Mouse (Mus musculus): ENCODE results near the gene Stab2. TPM values are rescaled to one million over a fixed set of nuclear protein-coding genes. Genes with fewer than 3 reads are reported as not detected.

Gene Stab2
- total and polyA plus RNA-seq, 3 experiments = 0.09 TPM; not detected in 2

GRCm38 (mm10) chr10:87015403-87015802 lies 7.6 kb upstream of the Stab2 start:
- H3K4me3 ChIP-seq (replicated peaks in 1 of 3; ENCODE audit: low read depth in 2 of 3, low read length in 2 of 3, poor library complexity in 1 of 3) = no peak overlapping the region

GRCm38 (mm10) chr10:87014391-87014965 lies 6.7 kb upstream of the Stab2 start:
- Histone ChIP-seq H3K36me3 (replicated peaks in 1 of 2; ENCODE audit: control insufficient read depth in 1 of 2, insufficient read depth in 1 of 2, low read length in 1 of 2) (no peaks in the 10 kb centered on the region), H3K4me2 (ENCODE audit: insufficient read depth, low read depth, poor library complexity, severe bottlenecking) (no peak overlapping the region), H3K4me3 (replicated peaks in 1 of 3; ENCODE audit: low read depth in 2 of 3, low read length in 2 of 3, poor library complexity in 1 of 3) (no peak overlapping the region), H3K9ac (ENCODE audit: insufficient read depth, low read depth) (no peak overlapping the region), H3K27me3 (replicated peaks) (no peaks in the 10 kb centered on the region), H3K27ac (ENCODE audit: insufficient read depth, low read depth) (no peak overlapping the region), H3K9me3 (replicated peaks; ENCODE audit: low read length) (no peaks in the 10 kb centered on the region), H3K4me1 (ENCODE audit: control insufficient read depth in 1 of 2, insufficient read depth in 2 of 2) (peaks cover 3 to 5% of the 10 kb centered on the region in 2 experiments; a peak in 1 of 4 replicates), H3K79me2 (replicated peaks; ENCODE audit: control insufficient read depth, extremely low read depth, insufficient read depth, poor library complexity, severe bottlenecking) (no peaks in the 10 kb centered on the region)
- dilution Hi-C loops (cut with MboI; ENCODE audit: extremely low pct_ligation_motif_present, extremely low pct_unique_long_range_greater_than_20kb, low sequenced_read_pairs) (no loop called here), in situ Hi-C loops (cut with MboI; ENCODE audit: low pct_ligation_motif_present, low pct_unique_long_range_greater_than_20kb, low sequenced_read_pairs) (no loop called here)
- TF ChIP-seq MAZ (IDR thresholded peaks at IDR 0.05; ENCODE audit: low read depth, low read length) = no peak
- TF ChIP-seq POLR2AphosphoS2 (IDR thresholded peaks at IDR 0.05; ENCODE audit: low read depth, low read length) = no peak
- no peak for TF ChIP-seq MYC (IDR thresholded peaks at IDR 0.05; ENCODE audit: low read depth, low read length)
- TF ChIP-seq HCFC1 (IDR thresholded peaks at IDR 0.05; ENCODE audit: low read depth, low read length) = no peak
- no peak for TF ChIP-seq TBP (conservative IDR thresholded peaks at IDR 0.05; ENCODE audit: low read depth, low read length)
- no peak for DNase-seq (ENCODE audit: extremely low read depth)

More at GRCm38 (mm10) chr10:87015403-87015802, 7.6 kb upstream of the Stab2 start:
- Histone ChIP-seq H3K4me1 (ENCODE audit: control insufficient read depth in 1 of 2, insufficient read depth in 2 of 2) (peaks cover 3 to 5% of the 10 kb centered on the region in 2 experiments; a peak in 1 of 4 replicates), H3K36me3 (replicated peaks in 1 of 2; ENCODE audit: control insufficient read depth in 1 of 2, insufficient read depth in 1 of 2, low read length in 1 of 2) (no peaks in the 10 kb centered on the region), H3K79me2 (replicated peaks; ENCODE audit: control insufficient read depth, extremely low read depth, insufficient read depth, poor library complexity, severe bottlenecking) (no peaks in the 10 kb centered on the region), H3K9me3 (replicated peaks; ENCODE audit: low read length) (no peaks in the 10 kb centered on the region), H3K27ac (ENCODE audit: insufficient read depth, low read depth) (no peak overlapping the region), H3K4me2 (ENCODE audit: insufficient read depth, low read depth, poor library complexity, severe bottlenecking) (no peak overlapping the region), H3K9ac (ENCODE audit: insufficient read depth, low read depth) (no peak overlapping the region), H3K27me3 (replicated peaks) (no peaks in the 10 kb centered on the region)
- TF ChIP-seq BHLHE40 (IDR thresholded peaks at IDR 0.05; ENCODE audit: low read depth, low read length) (no peak), HCFC1 (IDR thresholded peaks at IDR 0.05; ENCODE audit: low read depth, low read length) (no peak), CHD2 (IDR thresholded peaks at IDR 0.05; ENCODE audit: low read length) (no peak), UBTF (IDR thresholded peaks at IDR 0.05; ENCODE audit: low read depth, low read length) (no peak), MAX (IDR thresholded peaks at IDR 0.05; ENCODE audit: low read length) (no peak), SMC3 (IDR thresholded peaks at IDR 0.05; ENCODE audit: low read depth, low read length) (no peak), JUND (conservative IDR thresholded peaks at IDR 0.05; ENCODE audit: low read depth, low read length) (no peak)
- DNase-seq (ENCODE audit: extremely low read depth) = no peak
- dilution Hi-C loops (cut with MboI; ENCODE audit: extremely low pct_ligation_motif_present, extremely low pct_unique_long_range_greater_than_20kb, low sequenced_read_pairs) = no loop called here
- in situ Hi-C loops (cut with MboI; ENCODE audit: low pct_ligation_motif_present, low pct_unique_long_range_greater_than_20kb, low sequenced_read_pairs) = no loop called here

GRCm38 (mm10) chr10:87012087-87012486 lies 4.3 kb upstream of the Stab2 start:
- Histone ChIP-seq H3K27ac (ENCODE audit: insufficient read depth, low read depth) (no peak overlapping the region), H3K27me3 (replicated peaks) (no peaks in the 10 kb centered on the region), H3K36me3 (replicated peaks in 1 of 2; ENCODE audit: control insufficient read depth in 1 of 2, insufficient read depth in 1 of 2, low read length in 1 of 2) (no peaks in the 10 kb centered on the region), H3K4me3 (replicated peaks in 1 of 3; ENCODE audit: low read depth in 2 of 3, low read length in 2 of 3, poor library complexity in 1 of 3) (no peak overlapping the region), H3K4me1 (ENCODE audit: control insufficient read depth in 1 of 2, insufficient read depth in 2 of 2) (peaks cover 3 to 5% of the 10 kb centered on the region in 2 experiments; a peak in 1 of 4 replicates), H3K79me2 (replicated peaks; ENCODE audit: control insufficient read depth, extremely low read depth, insufficient read depth, poor library complexity, severe bottlenecking) (no peaks in the 10 kb centered on the region), H3K4me2 (ENCODE audit: insufficient read depth, low read depth, poor library complexity, severe bottlenecking) (no peak overlapping the region), H3K9me3 (replicated peaks; ENCODE audit: low read length) (no peaks in the 10 kb centered on the region), H3K9ac (ENCODE audit: insufficient read depth, low read depth) (no peak overlapping the region)
- no peak for TF ChIP-seq PAX5 (IDR thresholded peaks at IDR 0.05; ENCODE audit: low read length)
- no peak for TF ChIP-seq HCFC1 (IDR thresholded peaks at IDR 0.05; ENCODE audit: low read depth, low read length)
- no peak for TF ChIP-seq TCF12 (IDR thresholded peaks at IDR 0.05; ENCODE audit: low read depth, low read length)
- TF ChIP-seq POLR2A (IDR thresholded peaks at IDR 0.05; ENCODE audit: low read depth, low read length) = no peak
- no peak for TF ChIP-seq IRF4 (IDR thresholded peaks at IDR 0.05; ENCODE audit: low read depth, low read length)
- TF ChIP-seq MEF2A (IDR thresholded peaks at IDR 0.05; ENCODE audit: borderline replicate concordance, low read depth, low read length) = no peak
- no peak for TF ChIP-seq JUN (IDR thresholded peaks at IDR 0.05; ENCODE audit: insufficient read depth, low read depth, low read length)
- no peak for TF ChIP-seq NRF1 (IDR thresholded peaks at IDR 0.05; ENCODE audit: low read depth, low read length)
- TF ChIP-seq SMC3 (IDR thresholded peaks at IDR 0.05; ENCODE audit: low read depth, low read length) = no peak
- no peak for TF ChIP-seq BHLHE40 (IDR thresholded peaks at IDR 0.05; ENCODE audit: low read depth, low read length)
- no peak for TF ChIP-seq TBP (conservative IDR thresholded peaks at IDR 0.05; ENCODE audit: low read depth, low read length)
- no peak for TF ChIP-seq ELF1 (IDR thresholded peaks at IDR 0.05; ENCODE audit: low read depth, low read length)
- no peak for TF ChIP-seq UBTF (IDR thresholded peaks at IDR 0.05; ENCODE audit: low read depth, low read length)
- TF ChIP-seq CHD2 (IDR thresholded peaks at IDR 0.05; ENCODE audit: low read length) = no peak
- TF ChIP-seq GABPA (IDR thresholded peaks at IDR 0.05; ENCODE audit: insufficient replicate concordance, low read depth, low read length) = no peak
- no peak for TF ChIP-seq MAZ (IDR thresholded peaks at IDR 0.05; ENCODE audit: low read depth, low read length)
- no peak for TF ChIP-seq SIN3A (IDR thresholded peaks at IDR 0.05; ENCODE audit: low read length)
- TF ChIP-seq RAD21 (IDR thresholded peaks at IDR 0.05; ENCODE audit: low read depth, low read length) = no peak
- no peak for TF ChIP-seq MAX (IDR thresholded peaks at IDR 0.05; ENCODE audit: low read length)
- dilution Hi-C loops (cut with MboI; ENCODE audit: extremely low pct_ligation_motif_present, extremely low pct_unique_long_range_greater_than_20kb, low sequenced_read_pairs) (no loop called here), in situ Hi-C loops (cut with MboI; ENCODE audit: low pct_ligation_motif_present, low pct_unique_long_range_greater_than_20kb, low sequenced_read_pairs) (no loop called here)
- no peak for DNase-seq (ENCODE audit: extremely low read depth)
